Mouse (Mus musculus) MEL (cell line): ENCODE measurements around the gene Rnf167. TPM values are rescaled to one million over a fixed set of nuclear protein-coding genes. Genes with fewer than 3 reads are reported as not detected.

Experiments
- DNase-seq: peaks from one replicate; pipeline ENCODE4 v3.0.0; 2011; ENCODE audit warnings: low read depth, low spot score
- H3K27ac ChIP-seq: 2 replicates; pipeline ENCODE4 v1.5.1; 2012; ENCODE audit warnings: low read depth, mild to moderate bottlenecking, control low read depth, low read length, moderate library complexity; ENCODE audit not compliant: control insufficient read depth
- H3K27me3 ChIP-seq, 2 experiments: fragments of 150-350 bp in 1 of 2; sonication (generic) in 1 of 2; 2 replicates each; pipeline ENCODE4 v1.6.1; 2012; ENCODE audit warnings: low read length in 2 of 2, mild to moderate bottlenecking in 2 of 2, improper control_type of control experiment in 1 of 2, moderate library complexity in 1 of 2; ENCODE audit not compliant: insufficient read depth in 2 of 2, control insufficient read depth in 1 of 2
- H3K36me3 ChIP-seq, 2 experiments: 2 replicates each; pipeline ENCODE4 v1.6.1; 2012 to 2014; ENCODE audit warnings: low read length in 2 of 2, improper control_type of control experiment in 1 of 2, inconsistent platforms in 1 of 2, mild to moderate bottlenecking in 1 of 2; ENCODE audit not compliant: insufficient read depth in 2 of 2, control insufficient read depth in 1 of 2
- H3K4me1 ChIP-seq, 2 experiments: fragments of 150-350 bp in 1 of 2; sonication (generic) in 1 of 2; 2 replicates each; pipeline ENCODE4 v1.6.1; 2012; ENCODE audit warnings: low read length in 2 of 2, improper control_type of control experiment in 1 of 2, mild to moderate bottlenecking in 1 of 2; ENCODE audit not compliant: insufficient read depth in 2 of 2, control insufficient read depth in 1 of 2
- H3K4me3 ChIP-seq, 2 experiments: fragments of 150-350 bp in 1 of 2; sonication (generic) in 1 of 2; 2 replicates each; pipeline ENCODE4 v1.5.1; 2012; ENCODE audit warnings: low read depth in 2 of 2, low read length in 2 of 2, mild to moderate bottlenecking in 2 of 2, moderate library complexity in 2 of 2, control low read depth in 1 of 2, improper control_type of control experiment in 1 of 2; ENCODE audit not compliant: control insufficient read depth in 1 of 2, insufficient read depth in 1 of 2
- H3K79me2 ChIP-seq: 2 replicates; pipeline ENCODE4 v1.6.1; 2012; ENCODE audit warnings: mild to moderate bottlenecking, low read length, moderate library complexity; ENCODE audit not compliant: control insufficient read depth, poor library complexity, insufficient read depth
- H3K9ac ChIP-seq: 2 replicates; pipeline ENCODE4 v1.6.1; 2012; ENCODE audit warnings: low read depth, mild to moderate bottlenecking, control low read depth, low read length, moderate library complexity; ENCODE audit not compliant: control insufficient read depth, poor library complexity, severe bottlenecking
- H3K9me3 ChIP-seq: fragments of 150-350 bp; sonication (generic); replicated peaks from 2 replicates; pipeline ENCODE4 v1.6.1; 2012; ENCODE audit warnings: mild to moderate bottlenecking, low read length, improper control_type of control experiment, moderate library complexity; ENCODE audit not compliant: insufficient read depth
- CHD1 ChIP-seq: IDR thresholded peaks from 2 replicates; pipeline ENCODE4 v1.6.1; 2012; ENCODE audit warnings: low read depth, mild to moderate bottlenecking, inconsistent platforms, low read length, improper control_type of control experiment
- CHD2 ChIP-seq: IDR thresholded peaks from 2 replicates; pipeline ENCODE4 v1.6.1; 2011; ENCODE audit warnings: low read length, improper control_type of control experiment
- KAT2A ChIP-seq: conservative IDR thresholded peaks from 2 replicates; pipeline ENCODE4 v1.6.1; 2012; ENCODE audit warnings: low read depth, low read length, improper control_type of control experiment, inconsistent platforms
- MAX ChIP-seq: IDR thresholded peaks from 2 replicates; pipeline ENCODE4 v1.6.1; 2011; ENCODE audit warnings: low read length, improper control_type of control experiment
- MEF2A ChIP-seq: IDR thresholded peaks from 2 replicates; pipeline ENCODE4 v1.6.1; 2014; ENCODE audit warnings: low read depth, mild to moderate bottlenecking, inconsistent platforms, low read length, improper control_type of control experiment; ENCODE audit not compliant: poor library complexity, insufficient replicate concordance, severe bottlenecking; ENCODE audit errors: extremely low read depth
- MXI1 ChIP-seq: IDR thresholded peaks from 2 replicates; pipeline ENCODE4 v1.6.1; 2011; ENCODE audit warnings: mild to moderate bottlenecking, low read depth, low read length, improper control_type of control experiment
- MYC ChIP-seq: IDR thresholded peaks from 2 replicates; pipeline ENCODE4 v1.6.1; 2011; ENCODE audit warnings: low read depth, mild to moderate bottlenecking, low read length, improper control_type of control experiment, moderate library complexity
- NELFE ChIP-seq: IDR thresholded peaks from 2 replicates; pipeline ENCODE4 v1.6.1; 2011; ENCODE audit warnings: low read depth, low read length, improper control_type of control experiment
- NRF1 ChIP-seq: IDR thresholded peaks from 2 replicates; pipeline ENCODE4 v1.6.1; 2014; ENCODE audit warnings: low read depth, mild to moderate bottlenecking, inconsistent platforms, low read length, improper control_type of control experiment, moderate library complexity; ENCODE audit not compliant: poor library complexity, insufficient read depth, severe bottlenecking
- POLR2A ChIP-seq, 2 experiments: IDR thresholded peaks; 2 replicates each; pipeline ENCODE4 v1.6.1; 2011 to 2012; ENCODE audit warnings: low read length in 2 of 2, mild to moderate bottlenecking in 2 of 2, control low read depth in 1 of 2, improper control_type of control experiment in 1 of 2, low read depth in 1 of 2, moderate library complexity in 1 of 2; ENCODE audit not compliant: control insufficient read depth in 1 of 2, insufficient read depth in 1 of 2, poor library complexity in 1 of 2
- POLR2AphosphoS2 ChIP-seq: IDR thresholded peaks from 2 replicates; pipeline ENCODE4 v1.6.1; 2011; ENCODE audit warnings: low read length, improper control_type of control experiment
- POLR2AphosphoS5 ChIP-seq: IDR thresholded peaks from 2 replicates; pipeline ENCODE4 v1.6.1; 2012; ENCODE audit warnings: low read depth, borderline replicate concordance, mild to moderate bottlenecking, inconsistent platforms, low read length, moderate library complexity, mixed read lengths
- RCOR1 ChIP-seq: IDR thresholded peaks from 2 replicates; pipeline ENCODE4 v1.6.1; 2012; ENCODE audit warnings: low read depth, mild to moderate bottlenecking, inconsistent platforms, low read length, improper control_type of control experiment
- SIN3A ChIP-seq: IDR thresholded peaks from 2 replicates; pipeline ENCODE4 v1.6.1; 2012; ENCODE audit warnings: low read length, improper control_type of control experiment, inconsistent platforms
- SMC3 ChIP-seq: IDR thresholded peaks from 2 replicates; pipeline ENCODE4 v1.6.1; 2011; ENCODE audit warnings: low read depth, low read length, improper control_type of control experiment
- TAL1 ChIP-seq: IDR thresholded peaks from 2 replicates; pipeline ENCODE4 v1.6.1; 2012; ENCODE audit warnings: mild to moderate bottlenecking, inconsistent platforms, low read length, moderate library complexity, mixed read lengths
- TCF12 ChIP-seq: IDR thresholded peaks from 2 replicates; pipeline ENCODE4 v1.6.1; 2014; ENCODE audit warnings: low read depth, mild to moderate bottlenecking, inconsistent platforms, low read length, improper control_type of control experiment, moderate library complexity
- USF2 ChIP-seq, 2 experiments: IDR thresholded peaks; 2 replicates each; pipeline ENCODE4 v1.6.1; 2011 to 2012; ENCODE audit warnings: improper control_type of control experiment in 2 of 2, low read length in 2 of 2, borderline replicate concordance in 1 of 2, inconsistent platforms in 1 of 2, low read depth in 1 of 2, mild to moderate bottlenecking in 1 of 2; ENCODE audit not compliant: insufficient read depth in 1 of 2
- ZC3H11A ChIP-seq: IDR thresholded peaks from 2 replicates; pipeline ENCODE4 v1.6.1; 2012; ENCODE audit warnings: low read depth, mild to moderate bottlenecking, inconsistent platforms, low read length, improper control_type of control experiment
- ZKSCAN1 ChIP-seq: IDR thresholded peaks from 2 replicates; pipeline ENCODE4 v1.6.1; 2012; ENCODE audit warnings: low read depth, mild to moderate bottlenecking, inconsistent platforms, low read length, improper control_type of control experiment, moderate library complexity
- ZMIZ1 ChIP-seq: IDR thresholded peaks from 2 replicates; pipeline ENCODE4 v1.6.1; 2012; ENCODE audit warnings: low read depth, mild to moderate bottlenecking, inconsistent platforms, low read length, improper control_type of control experiment, moderate library complexity
- polyA plus RNA-seq, 2 experiments: library from polyadenylated mRNA; stranded (reverse) in 1 of 2; unstranded in 1 of 2; fragments of >175 nt in 1 of 2; fragments of >200 nt in 1 of 2; gene quantifications; 2 replicates each; pipeline versions ENCODE4 v1.2.1 to v1.2.4; 2012; ENCODE audit warnings: low replicate concordance in 2 of 2, low read depth in 1 of 2; ENCODE audit not compliant: insufficient read length in 2 of 2, insufficient read depth in 1 of 2, missing spikeins in 1 of 2
- total RNA-seq: library from RNA; depleted of rRNA; stranded (reverse); fragments of 300-350 nt; gene quantifications from 2 replicates; pipeline ENCODE4 v1.2.3, GENCODE M21; 2012

The Rnf167 gene
- total and polyA plus RNA-seq, 3 experiments, result 31.4 to 44.4 TPM; not detected in 1

DNA sequence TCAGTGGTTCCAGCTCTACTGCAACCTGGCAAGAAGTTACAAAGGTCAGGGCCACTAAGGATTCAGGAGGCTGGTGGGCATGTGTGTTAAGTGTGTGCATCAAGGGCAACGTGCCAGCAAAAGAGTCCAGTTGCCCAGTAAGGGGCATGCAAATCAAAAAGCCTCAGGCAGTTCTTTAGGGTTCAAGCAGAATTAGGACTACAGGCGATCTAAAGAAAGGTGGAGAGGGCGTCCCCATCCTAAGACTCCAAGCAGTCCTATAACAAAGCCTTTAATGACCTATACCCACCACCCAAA lies 828 bp upstream of the Rnf167 start:
- peaks cover 51% of the 10 kb centered on the region for H3K79me2 ChIP-seq
- TF ChIP-seq NRF1, result no peak
- no peak for TF ChIP-seq ZC3H11A
- no peak for TF ChIP-seq MEF2A
- no peak for TF ChIP-seq POLR2AphosphoS5
- H3K27me3 ChIP-seq, result no peaks in the 10 kb centered on the region
- DNase-seq, result no peak
- H3K36me3 ChIP-seq, result peaks cover 11 to 38% of the 10 kb centered on the region in 2 experiments
- peak overlapping the region; percentile 80 for H3K9ac ChIP-seq
- peak overlapping the region; percentile 69 for H3K27ac ChIP-seq
- H3K4me1 ChIP-seq, result peaks cover 12 to 41% of the 10 kb centered on the region in 2 experiments
- peak overlapping the region; percentile 56 to 70 for H3K4me3 ChIP-seq
- no peaks in the 10 kb centered on the region for H3K9me3 ChIP-seq

DNA sequence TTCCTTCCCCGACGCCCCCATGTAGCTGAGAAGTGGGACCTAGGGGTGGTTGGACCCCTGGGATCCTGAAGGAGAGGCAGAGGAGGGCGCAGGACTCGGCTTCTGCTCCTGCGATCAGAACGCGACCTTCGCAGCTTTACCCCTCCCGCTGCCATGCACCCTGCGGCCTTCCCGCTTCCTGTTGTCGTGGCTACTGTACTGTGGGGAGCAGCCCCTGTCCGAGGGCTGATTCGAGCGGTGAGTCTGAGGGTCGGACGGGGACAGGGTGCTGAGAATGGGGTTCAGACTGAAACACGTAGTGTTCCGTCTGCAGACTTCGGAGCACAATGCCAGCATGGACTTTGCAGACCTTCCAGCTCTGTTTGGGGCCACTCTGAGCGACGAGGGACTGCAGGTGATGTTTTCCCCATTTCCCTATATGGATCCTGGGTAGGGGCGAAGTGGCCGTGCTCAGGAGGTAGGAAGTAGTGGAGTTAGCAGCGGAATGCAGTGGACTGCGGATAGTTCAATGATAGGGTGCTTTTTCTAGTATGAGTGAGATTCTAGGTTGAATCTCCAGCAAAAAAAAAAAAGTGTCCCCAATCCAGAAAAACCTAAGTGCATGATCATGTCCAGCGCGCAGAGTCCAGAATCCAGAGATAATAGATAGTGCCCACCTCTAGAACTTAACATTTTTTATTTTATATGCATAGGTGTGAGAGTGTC lies 833 bp downstream of the Rnf167 start:
- peaks cover 12 to 50% of the 10 kb centered on the region in 2 experiments for H3K4me1 ChIP-seq
- peak overlapping the region; percentile 92 for H3K9ac ChIP-seq
- peak overlapping the region; percentile 54 to 83 for H3K4me3 ChIP-seq
- no peaks in the 10 kb centered on the region for H3K9me3 ChIP-seq
- TF ChIP-seq MYC, result no peak
- peak; percentile 54; the same call in 1 of the 2 replicates for TF ChIP-seq POLR2AphosphoS2
- TF ChIP-seq TCF12, result 0 out of 2 replicates have a peak, but pooled peaks have one; percentile 15
- TF ChIP-seq KAT2A, result no peak; the same call in 1 of the 2 replicates
- TF ChIP-seq MXI1, result peak; percentile 26; the same call in 1 of the 2 replicates
- TF ChIP-seq MAX, result 0 out of 2 replicates have a peak, but pooled peaks have one; percentile 46
- no peak for TF ChIP-seq RCOR1
- peak; percentile 9; the same call in 1 of the 2 replicates for TF ChIP-seq SIN3A
- no peak for TF ChIP-seq CHD2
- TF ChIP-seq POLR2A (IDR thresholded peaks at IDR 0.05; ENCODE audit: control insufficient read depth in 1 of 2, insufficient read depth in 1 of 2, low read depth in 1 of 2, low read length in 2 of 2, poor library complexity in 1 of 2), result peak; percentile 25 to 49; a peak in 2 of 4 replicates
- no peak for TF ChIP-seq TAL1
- TF ChIP-seq NELFE, result peak; percentile 40
- peak; percentile 59 for TF ChIP-seq ZMIZ1
- TF ChIP-seq USF2 (IDR thresholded peaks at IDR 0.05; ENCODE audit: borderline replicate concordance in 1 of 2, insufficient read depth in 1 of 2, low read depth in 1 of 2, low read length in 2 of 2), result no peak
- TF ChIP-seq SMC3, result peak; percentile 9; the same call in 1 of the 2 replicates
- TF ChIP-seq CHD1, result peak; percentile 97
- TF ChIP-seq ZKSCAN1, result 0 out of 2 replicates have a peak, but pooled peaks have one; percentile 20
- no peaks in the 10 kb centered on the region for H3K27me3 ChIP-seq
- H3K36me3 ChIP-seq, result peaks cover 15 to 53% of the 10 kb centered on the region in 2 experiments
- DNase-seq, result peak; percentile 71
- H3K27ac ChIP-seq, result peak overlapping the region; percentile 95
- H3K79me2 ChIP-seq, result peaks cover 66% of the 10 kb centered on the region
